9 mouse cellular contexts compared by ENCODE assay signal in genomic region chr6:99175377-99175776, GRCm38 (mm10).
DNase-seq lines count a peak whose midpoint lies in the region; ATAC-seq and TF ChIP-seq lines count a peak whose summit lies in the region.
"Had no signal": no experiment of that assay in that cellular context is flagged by ENCODE, and none has a peak within 500 bp of the region (broad histone marks: within the 10 kb centered on the region; RNA-seq: fewer than 3 reads in every experiment).

No protein-coding gene starts in this region.

- TF ChIP-seq EP300 in heart, adult 2 months (IDR thresholded peaks at IDR 0.05; ENCODE audit: insufficient read depth, low read depth, low read length) = peak; percentile 59; the same call in 1 of the 2 replicates

- intact Hi-C loops in heart, adult 2 months (cut with DNase I) = no loop called here

- no peak overlapping the region for H3K4me2 ChIP-seq in liver, embryonic 12.5 days
- no peak overlapping the region for H3K4me2 ChIP-seq in liver, embryonic 16.5 days (ENCODE audit: low read depth, low read length)
- H3K4me2 ChIP-seq in stomach, embryonic 14.5 days (replicated peaks; ENCODE audit: low read depth, low read length) = no peak overlapping the region
- H3K4me2 ChIP-seq in hindbrain, embryonic 16.5 days (ENCODE audit: low read length) = no peak overlapping the region
- H3K4me2 ChIP-seq in forebrain, embryonic 13.5 days = no peak overlapping the region
- H3K4me2 ChIP-seq: midbrain, embryonic 11.5 days had no signal

- peak overlapping the region; percentile 16 for H3K27ac ChIP-seq in liver, adult 2 months (replicated peaks; ENCODE audit: insufficient read depth, low read depth, low read length)
- no peak overlapping the region for H3K27ac ChIP-seq in liver, embryonic 12.5 days
- peak overlapping the region; percentile 17; the same call in 1 of the 2 replicates for H3K27ac ChIP-seq in heart, adult 2 months
- peak overlapping the region; percentile 23; the same call in 1 of the 2 replicates for H3K27ac ChIP-seq in liver, embryonic 16.5 days (ENCODE audit: low read length)
- peak overlapping the region; percentile 44; the same call in 1 of the 2 replicates for H3K27ac ChIP-seq in stomach, embryonic 14.5 days (ENCODE audit: low read length)
- H3K27ac ChIP-seq in hindbrain, embryonic 16.5 days (ENCODE audit: low read depth, low read length) = no peak overlapping the region
- H3K27ac ChIP-seq in forebrain, embryonic 13.5 days = no peak overlapping the region

- H3K27me3 ChIP-seq in liver, adult 2 months (ENCODE audit: control insufficient read depth, insufficient read depth, low read length) = no peaks in the 10 kb centered on the region
- H3K27me3 ChIP-seq in liver, embryonic 12.5 days (replicated peaks) = no peaks in the 10 kb centered on the region
- H3K27me3 ChIP-seq in heart, adult 2 months (ENCODE audit: control insufficient read depth, insufficient read depth, low read length) = no peaks in the 10 kb centered on the region
- no peaks in the 10 kb centered on the region for H3K27me3 ChIP-seq in liver, embryonic 16.5 days (ENCODE audit: control insufficient read depth, insufficient read depth, low read depth, low read length)
- no peaks in the 10 kb centered on the region for H3K27me3 ChIP-seq in stomach, embryonic 14.5 days (ENCODE audit: control insufficient read depth, insufficient read depth, low read length)
- no peaks in the 10 kb centered on the region for H3K27me3 ChIP-seq in hindbrain, embryonic 16.5 days (replicated peaks; ENCODE audit: control insufficient read depth, insufficient read depth, low read length)
- no peaks in the 10 kb centered on the region for H3K27me3 ChIP-seq in forebrain, embryonic 13.5 days

- TF ChIP-seq POLR2A in liver, adult 2 months (IDR thresholded peaks at IDR 0.05; ENCODE audit: extremely low read depth, insufficient read depth, low read length) = no peak
- TF ChIP-seq POLR2A in heart, adult 2 months (IDR thresholded peaks at IDR 0.05; ENCODE audit: insufficient read depth, low read depth, low read length) = no peak

- ATAC-seq in liver, embryonic 12.5 days = no peak
- ATAC-seq in liver, embryonic 16.5 days (ENCODE audit: low read depth) = peak; percentile 66
- ATAC-seq in stomach, embryonic 14.5 days (ENCODE audit: insufficient number of reproducible peaks, insufficient read depth, low FRiP score, low read depth) = no peak
- no peak for ATAC-seq in hindbrain, embryonic 16.5 days
- no peak for ATAC-seq in forebrain, embryonic 13.5 days

- H3K4me1 ChIP-seq in liver, adult 2 months (ENCODE audit: control insufficient read depth, insufficient read depth, low read length) = peaks cover 26% of the 10 kb centered on the region
- H3K4me1 ChIP-seq in liver, embryonic 12.5 days = peaks cover 35% of the 10 kb centered on the region
- peaks cover 12% of the 10 kb centered on the region for H3K4me1 ChIP-seq in heart, adult 2 months (ENCODE audit: control insufficient read depth, insufficient read depth, low read length)
- H3K4me1 ChIP-seq in liver, embryonic 16.5 days (ENCODE audit: control insufficient read depth, low read depth, low read length) = peaks cover 9% of the 10 kb centered on the region
- H3K4me1 ChIP-seq in stomach, embryonic 14.5 days (ENCODE audit: control insufficient read depth, insufficient read depth, low read length) = peaks cover 27% of the 10 kb centered on the region
- H3K4me1 ChIP-seq in hindbrain, embryonic 16.5 days (ENCODE audit: control insufficient read depth, insufficient read depth, low read depth, low read length) = no peaks in the 10 kb centered on the region
- H3K4me1 ChIP-seq in forebrain, embryonic 13.5 days = peaks cover 9% of the 10 kb centered on the region

- peak; percentile 85 for DNase-seq in liver, adult 2 months (ENCODE audit: extremely low read depth, low read depth, low spot score)
- peak; percentile 45 to 52 for DNase-seq in heart, adult 2 months
- no peak for DNase-seq in kidney, postnatal 4 days

- H3K36me3 ChIP-seq in liver, adult 2 months (ENCODE audit: control insufficient read depth, insufficient read depth, low read length) = no peaks in the 10 kb centered on the region
- no peaks in the 10 kb centered on the region for H3K36me3 ChIP-seq in liver, embryonic 12.5 days
- H3K36me3 ChIP-seq in heart, adult 2 months (ENCODE audit: control insufficient read depth, insufficient read depth, low read length) = no peaks in the 10 kb centered on the region; the same call in 1 of the 2 replicates
- no peaks in the 10 kb centered on the region for H3K36me3 ChIP-seq in liver, embryonic 16.5 days (ENCODE audit: control insufficient read depth, insufficient read depth)
- H3K36me3 ChIP-seq in stomach, embryonic 14.5 days (ENCODE audit: control insufficient read depth, insufficient read depth, low read length) = no peaks in the 10 kb centered on the region
- H3K36me3 ChIP-seq in hindbrain, embryonic 16.5 days (ENCODE audit: control insufficient read depth, insufficient read depth, low read length) = no peaks in the 10 kb centered on the region
- H3K36me3 ChIP-seq in forebrain, embryonic 13.5 days (ENCODE audit: poor library complexity, severe bottlenecking) = no peaks in the 10 kb centered on the region

- no peak overlapping the region for H3K4me3 ChIP-seq in liver, adult 2 months (ENCODE audit: insufficient read depth, low read depth, low read length)
- H3K4me3 ChIP-seq in liver, embryonic 12.5 days = no peak overlapping the region
- no peak overlapping the region for H3K4me3 ChIP-seq in heart, adult 2 months
- no peak overlapping the region for H3K4me3 ChIP-seq in liver, embryonic 16.5 days (ENCODE audit: low read depth, low read length)
- no peak overlapping the region for H3K4me3 ChIP-seq in stomach, embryonic 14.5 days (ENCODE audit: low read depth, low read length)
- H3K4me3 ChIP-seq in hindbrain, embryonic 16.5 days (ENCODE audit: low read length) = no peak overlapping the region
- no peak overlapping the region for H3K4me3 ChIP-seq in forebrain, embryonic 13.5 days

- H3K9me3 ChIP-seq in liver, embryonic 12.5 days (replicated peaks) = no peaks in the 10 kb centered on the region
- H3K9me3 ChIP-seq in liver, embryonic 16.5 days (replicated peaks; ENCODE audit: control insufficient read depth, low read length) = no peaks in the 10 kb centered on the region
- no peaks in the 10 kb centered on the region for H3K9me3 ChIP-seq in stomach, embryonic 14.5 days (ENCODE audit: control insufficient read depth, low read depth, low read length)
- no peaks in the 10 kb centered on the region for H3K9me3 ChIP-seq in hindbrain, embryonic 16.5 days (ENCODE audit: control insufficient read depth, low read length)
- no peaks in the 10 kb centered on the region for H3K9me3 ChIP-seq in forebrain, embryonic 13.5 days (replicated peaks)

- WGBS in liver, adult 2 months = 31% methylated on average over 5 of the region's 5 CpGs
- 56% methylated on average over 5 of the region's 5 CpGs for WGBS in liver, embryonic 12.5 days (ENCODE audit: insufficient replicate concordance)
- WGBS in heart, adult 2 months = 64% methylated on average over 5 of the region's 5 CpGs
- WGBS in liver, embryonic 16.5 days (ENCODE audit: insufficient replicate concordance) = 47% methylated on average over 5 of the region's 5 CpGs
- WGBS in stomach, embryonic 14.5 days = 43% methylated on average over 5 of the region's 5 CpGs
- 78% methylated on average over 5 of the region's 5 CpGs for WGBS in hindbrain, embryonic 16.5 days
- WGBS in forebrain, embryonic 13.5 days = 70% methylated on average over 5 of the region's 5 CpGs

- no peak overlapping the region for H3K9ac ChIP-seq in liver, adult 2 months (ENCODE audit: low read depth, low read length)
- no peak overlapping the region for H3K9ac ChIP-seq in liver, embryonic 12.5 days
- no peak overlapping the region for H3K9ac ChIP-seq in heart, adult 2 months (ENCODE audit: low read depth, low read length)
- H3K9ac ChIP-seq in liver, embryonic 16.5 days (ENCODE audit: low read depth, low read length) = no peak overlapping the region
- no peak overlapping the region for H3K9ac ChIP-seq in stomach, embryonic 14.5 days (replicated peaks; ENCODE audit: low read depth, low read length)
- no peak overlapping the region for H3K9ac ChIP-seq in hindbrain, embryonic 16.5 days (ENCODE audit: low read depth, low read length)
- H3K9ac ChIP-seq in forebrain, embryonic 13.5 days = no peak overlapping the region

- no peak for TF ChIP-seq CTCF in liver, adult 2 months (IDR thresholded peaks at IDR 0.05; ENCODE audit: low read depth, low read length)
- no peak for TF ChIP-seq CTCF in heart, adult 2 months (IDR thresholded peaks at IDR 0.05)

- H3K79me2 ChIP-seq in liver, adult 2 months (ENCODE audit: control insufficient read depth, insufficient read depth, low read length) = no peaks in the 10 kb centered on the region; the same call in 1 of the 2 replicates
- no peaks in the 10 kb centered on the region for H3K79me2 ChIP-seq in heart, adult 2 months (replicated peaks; ENCODE audit: control insufficient read depth, insufficient read depth, low read length)

Comparison
In these comparisons a context has a peak if more than half of its experiments do, and no peak if none do; other contexts are left out.
1. H3K27ac ChIP-seq: peak in liver, adult 2 months (single experiment), heart, adult 2 months (single experiment), liver, embryonic 16.5 days (single experiment) and stomach, embryonic 14.5 days (single experiment); none in liver, embryonic 12.5 days (single experiment), hindbrain, embryonic 16.5 days (single experiment) and forebrain, embryonic 13.5 days (single experiment).
2. DNase-seq: peak in liver, adult 2 months (single experiment) and heart, adult 2 months (2 of 2); none in kidney, postnatal 4 days (0 of 2).